Mouse (Mus musculus): Measurements from ENCODE around the gene Ppp1r12c. TPM values are rescaled to one million over a fixed set of nuclear protein-coding genes. Genes with fewer than 3 reads are reported as not detected.

Ppp1r12c gene
- total and polyA plus RNA-seq, 2 experiments from 2014 or later: 34.6 to 75.5 TPM

DNA sequence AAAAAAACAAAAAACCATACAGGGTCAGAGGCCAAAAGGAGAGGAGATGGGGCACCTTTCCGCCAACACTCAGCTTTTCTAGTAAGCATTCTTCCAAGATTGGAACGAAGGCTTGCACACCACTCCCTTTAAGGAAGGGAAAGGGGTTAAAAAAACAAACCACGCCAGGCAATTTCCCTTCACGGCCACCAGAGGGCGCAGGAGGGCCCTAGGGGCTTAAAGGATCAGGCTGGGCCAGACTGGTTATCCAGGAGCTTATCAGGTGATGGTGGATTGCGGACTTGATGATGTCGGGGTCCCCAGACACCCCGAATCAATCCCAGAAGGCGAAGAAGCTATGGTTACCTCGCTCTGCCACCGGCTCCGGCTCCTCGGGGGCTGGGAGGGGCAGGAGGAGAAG is 11.8 kb upstream of the Ppp1r12c start:
- Histone ChIP-seq H3K4me2 (ENCODE audit: low read depth, low read length, poor library complexity, severe bottlenecking) (no peak overlapping the region), H3K9ac (replicated peaks; ENCODE audit: low read length, poor library complexity, severe bottlenecking) (no peak overlapping the region), H3K36me3 (ENCODE audit: insufficient read depth, low read length) (no peaks in the 10 kb centered on the region), H3K4me1 (ENCODE audit: insufficient read depth, low read length) (no peaks in the 10 kb centered on the region), H3K9me3 (ENCODE audit: low read length) (no peaks in the 10 kb centered on the region), H3K27ac (ENCODE audit: low read depth, low read length) (no peak overlapping the region), H3K27me3 (ENCODE audit: insufficient read depth, low read length) (no peaks in the 10 kb centered on the region), H3K4me3 (ENCODE audit: low read depth, low read length) (no peak overlapping the region)
- TF ChIP-seq CTCF (IDR thresholded peaks at IDR 0.05): peak; percentile 76
- WGBS: 28% methylated on average over 13 of the region's 13 CpGs
- ATAC-seq (ENCODE audit: low FRiP score): no peak
- DNase-seq (ENCODE audit: low spot score): peak; percentile 27

DNA sequence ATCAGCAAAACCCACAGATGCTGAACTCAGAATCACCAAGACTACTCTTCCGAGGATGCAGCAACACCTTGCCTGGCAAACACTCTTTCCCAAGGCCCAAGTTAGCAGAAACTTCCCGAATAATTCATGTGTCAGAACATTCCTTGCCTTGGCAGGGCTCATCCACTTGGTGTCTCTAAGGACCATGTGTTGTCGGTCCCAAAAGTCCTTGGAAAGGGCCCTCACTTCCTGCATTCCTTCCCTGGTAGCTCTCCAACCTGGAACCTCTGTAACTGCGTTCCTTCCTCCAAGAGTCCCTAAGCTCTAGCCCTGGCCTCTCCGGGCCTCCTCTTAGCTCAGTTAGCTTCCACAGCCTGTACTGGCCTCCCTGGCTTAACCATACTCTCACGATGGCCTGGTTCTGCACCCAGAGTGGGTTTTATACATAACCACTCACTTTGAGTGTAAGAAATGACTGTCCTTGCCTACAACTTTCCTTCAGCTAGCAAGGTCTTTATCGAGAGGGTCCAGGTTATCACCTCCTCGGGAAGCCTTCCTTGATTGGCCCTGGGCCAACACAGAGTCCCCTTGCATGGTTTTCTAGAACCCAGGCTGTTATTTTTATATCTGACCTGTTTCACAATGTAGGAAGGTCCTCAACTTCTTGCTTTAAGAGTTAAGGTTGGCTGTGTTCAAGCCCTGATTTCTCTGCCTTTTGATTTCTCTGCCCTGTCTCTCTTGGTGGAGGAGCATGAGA is 10.2 kb upstream of the Ppp1r12c start:
- Histone ChIP-seq H3K4me1 (ENCODE audit: insufficient read depth, low read length) (no peaks in the 10 kb centered on the region), H3K4me2 (ENCODE audit: low read depth, low read length, poor library complexity, severe bottlenecking) (no peak overlapping the region), H3K36me3 (ENCODE audit: insufficient read depth, low read length) (no peaks in the 10 kb centered on the region), H3K9ac (replicated peaks; ENCODE audit: low read length, poor library complexity, severe bottlenecking) (no peak overlapping the region), H3K4me3 (ENCODE audit: low read depth, low read length) (no peak overlapping the region), H3K27ac (ENCODE audit: low read depth, low read length) (no peak overlapping the region), H3K9me3 (ENCODE audit: low read length) (no peaks in the 10 kb centered on the region), H3K27me3 (ENCODE audit: insufficient read depth, low read length) (no peaks in the 10 kb centered on the region)
- DNase-seq (ENCODE audit: low spot score) (no peak), ATAC-seq (ENCODE audit: low FRiP score) (no peak)
- no peak for TF ChIP-seq CTCF (IDR thresholded peaks at IDR 0.05)
- WGBS: 84% methylated on average over 8 of the region's 8 CpGs

- ATAC-seq (ENCODE audit: low FRiP score) (peak; percentile 83), DNase-seq (ENCODE audit: low spot score) (peak; percentile 81)
- Histone ChIP-seq H3K4me1 (ENCODE audit: insufficient read depth, low read length) (no peaks in the 10 kb centered on the region), H3K36me3 (ENCODE audit: insufficient read depth, low read length) (no peaks in the 10 kb centered on the region), H3K27me3 (ENCODE audit: insufficient read depth, low read length) (no peaks in the 10 kb centered on the region), H3K4me2 (ENCODE audit: low read depth, low read length, poor library complexity, severe bottlenecking) (no peak overlapping the region), H3K27ac (ENCODE audit: low read depth, low read length) (no peak overlapping the region), H3K9ac (replicated peaks; ENCODE audit: low read length, poor library complexity, severe bottlenecking) (no peak overlapping the region), H3K4me3 (ENCODE audit: low read depth, low read length) (no peak overlapping the region), H3K9me3 (ENCODE audit: low read length) (no peaks in the 10 kb centered on the region)
- WGBS: 13% methylated on average over 24 of the region's 24 CpGs
- TF ChIP-seq CTCF (IDR thresholded peaks at IDR 0.05): peak; percentile 81
Observed at GRCm38 (mm10) chr7:4509863-4510608, 8.6 kb upstream of the Ppp1r12c start.

DNA sequence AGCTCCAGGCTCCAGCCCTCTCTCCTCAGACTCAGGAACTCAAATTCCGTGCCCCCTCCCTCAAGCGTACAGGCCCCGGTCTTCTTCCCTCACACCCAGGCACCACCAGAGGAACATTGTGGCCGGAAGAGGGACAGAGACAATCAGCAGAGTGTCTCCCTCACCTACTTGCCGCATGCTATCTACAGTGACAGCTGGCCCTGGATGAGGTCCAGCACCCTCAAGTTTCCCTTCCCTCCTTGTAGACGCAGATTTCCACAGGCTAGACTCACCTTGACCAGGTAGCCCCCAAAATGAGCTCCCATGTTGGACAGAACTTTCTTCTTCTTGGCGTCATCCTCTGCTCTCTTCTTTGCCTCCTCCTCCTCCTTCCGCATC is 7.2 kb upstream of the Ppp1r12c start:
- Histone ChIP-seq H3K9me3 (ENCODE audit: low read length) (no peaks in the 10 kb centered on the region), H3K27ac (ENCODE audit: low read depth, low read length) (no peak overlapping the region), H3K27me3 (ENCODE audit: insufficient read depth, low read length) (no peaks in the 10 kb centered on the region), H3K36me3 (ENCODE audit: insufficient read depth, low read length) (no peaks in the 10 kb centered on the region), H3K9ac (replicated peaks; ENCODE audit: low read length, poor library complexity, severe bottlenecking) (no peak overlapping the region), H3K4me3 (ENCODE audit: low read depth, low read length) (no peak overlapping the region), H3K4me1 (ENCODE audit: insufficient read depth, low read length) (no peaks in the 10 kb centered on the region), H3K4me2 (ENCODE audit: low read depth, low read length, poor library complexity, severe bottlenecking) (no peak overlapping the region)
- WGBS: 96% methylated on average over 8 of the region's 8 CpGs
- TF ChIP-seq CTCF (IDR thresholded peaks at IDR 0.05): no peak
- DNase-seq (ENCODE audit: low spot score) (no peak), ATAC-seq (ENCODE audit: low FRiP score) (no peak)

DNA sequence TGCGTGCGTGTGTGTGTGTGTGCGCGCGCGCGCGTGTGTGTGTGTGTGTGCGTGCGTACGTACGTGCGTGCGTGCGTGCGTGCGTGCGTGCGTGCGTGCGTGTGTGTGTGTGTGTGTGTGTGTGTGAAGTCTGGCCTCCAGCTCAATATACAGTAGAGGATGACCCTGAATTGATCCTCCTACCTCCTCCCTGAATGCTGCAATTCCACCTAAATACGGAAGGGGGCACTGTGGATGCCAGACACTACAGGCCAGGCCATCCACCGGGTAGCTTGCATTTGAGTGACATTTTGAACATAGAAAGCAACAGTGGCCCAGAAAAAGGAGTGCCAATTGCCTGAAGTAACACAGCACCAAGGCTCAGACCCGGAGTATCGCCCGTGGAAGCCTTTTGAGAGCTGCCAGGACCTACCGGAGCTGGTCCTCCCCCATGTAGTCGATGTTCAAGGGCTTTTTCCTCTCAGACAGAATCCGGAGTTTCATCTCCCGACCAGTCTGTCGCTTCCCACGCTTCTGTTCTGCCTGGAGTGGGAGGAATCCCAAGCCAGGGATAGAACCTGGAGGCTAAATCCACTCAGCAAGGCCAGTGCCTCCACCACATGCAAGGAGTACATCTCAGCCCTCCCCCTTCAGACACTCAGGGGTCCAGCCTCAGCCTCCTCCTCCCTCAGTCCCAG is 6.7 kb upstream of the Ppp1r12c start:
- H3K27me3 ChIP-seq (ENCODE audit: insufficient read depth, low read length): no peaks in the 10 kb centered on the region
- no peak for ATAC-seq (ENCODE audit: low FRiP score)
- peak; percentile 48 for TF ChIP-seq CTCF (IDR thresholded peaks at IDR 0.05)
- WGBS: 79% methylated on average over 13 of the region's 32 CpGs
- no peaks in the 10 kb centered on the region for H3K4me1 ChIP-seq (ENCODE audit: insufficient read depth, low read length)
- no peaks in the 10 kb centered on the region for H3K36me3 ChIP-seq (ENCODE audit: insufficient read depth, low read length)
- H3K27ac ChIP-seq (ENCODE audit: low read depth, low read length): no peak overlapping the region
- H3K9me3 ChIP-seq (ENCODE audit: low read length): no peaks in the 10 kb centered on the region
- H3K4me2 ChIP-seq (ENCODE audit: low read depth, low read length, poor library complexity, severe bottlenecking): no peak overlapping the region
- no peak overlapping the region for H3K9ac ChIP-seq (replicated peaks; ENCODE audit: low read length, poor library complexity, severe bottlenecking)
- no peak for DNase-seq (ENCODE audit: low spot score)
- no peak overlapping the region for H3K4me3 ChIP-seq (ENCODE audit: low read depth, low read length)

DNA sequence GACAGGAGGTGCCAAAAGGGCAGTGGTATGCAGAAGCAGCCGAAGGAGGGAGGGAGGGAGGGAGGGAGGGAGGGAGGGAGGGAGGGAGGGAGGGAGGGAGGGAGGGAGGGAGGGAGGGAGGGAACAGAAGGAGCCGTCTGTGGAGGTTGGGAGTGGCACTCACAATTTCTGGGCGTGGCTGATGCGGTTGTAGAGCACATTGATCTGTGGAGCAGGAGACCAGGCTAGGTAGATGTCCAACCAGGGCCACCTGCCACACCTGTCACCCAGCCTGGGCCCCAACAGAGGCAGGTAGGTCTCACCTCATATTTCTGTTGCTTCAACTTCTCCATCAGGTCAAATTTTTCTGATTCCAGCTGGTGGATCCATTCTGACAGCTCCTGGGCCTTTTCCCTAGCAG is 5.7 kb upstream of the Ppp1r12c start:
- Histone ChIP-seq H3K9ac (replicated peaks; ENCODE audit: low read length, poor library complexity, severe bottlenecking) (no peak overlapping the region), H3K4me1 (ENCODE audit: insufficient read depth, low read length) (no peaks in the 10 kb centered on the region), H3K9me3 (ENCODE audit: low read length) (no peaks in the 10 kb centered on the region), H3K27ac (ENCODE audit: low read depth, low read length) (no peak overlapping the region), H3K27me3 (ENCODE audit: insufficient read depth, low read length) (no peaks in the 10 kb centered on the region), H3K4me3 (ENCODE audit: low read depth, low read length) (no peak overlapping the region), H3K4me2 (ENCODE audit: low read depth, low read length, poor library complexity, severe bottlenecking) (no peak overlapping the region), H3K36me3 (ENCODE audit: insufficient read depth, low read length) (no peaks in the 10 kb centered on the region)
- ATAC-seq (ENCODE audit: low FRiP score): no peak
- no peak for TF ChIP-seq CTCF (IDR thresholded peaks at IDR 0.05)
- no peak for DNase-seq (ENCODE audit: low spot score)
- 72% methylated on average over 3 of the region's 4 CpGs for WGBS
